Mouse (Mus musculus): ENCODE results near the gene Gab2.
"Not testable (repeated sequence)": the region's sequence is repeated elsewhere in the genome, so short reads cannot be mapped to it uniquely, and the experiment has no call there.

Gab2 gene

GRCm38 (mm10) chr7:97136453-97136852 lies 55.1 kb downstream of the Gab2 start:
- DNase-seq (ENCODE audit: low read depth), result no peak

GRCm38 (mm10) chr7:97151082-97151813 lies 69.9 kb downstream of the Gab2 start:
- no peak for DNase-seq (ENCODE audit: low read depth)

GRCm38 (mm10) chr7:97154756-97155487 lies 73.5 kb downstream of the Gab2 start:
- DNase-seq (ENCODE audit: low read depth), result no peak

GRCm38 (mm10) chr7:97164261-97164660 lies 82.9 kb downstream of the Gab2 start:
- no peak for DNase-seq (ENCODE audit: low read depth)

DNA sequence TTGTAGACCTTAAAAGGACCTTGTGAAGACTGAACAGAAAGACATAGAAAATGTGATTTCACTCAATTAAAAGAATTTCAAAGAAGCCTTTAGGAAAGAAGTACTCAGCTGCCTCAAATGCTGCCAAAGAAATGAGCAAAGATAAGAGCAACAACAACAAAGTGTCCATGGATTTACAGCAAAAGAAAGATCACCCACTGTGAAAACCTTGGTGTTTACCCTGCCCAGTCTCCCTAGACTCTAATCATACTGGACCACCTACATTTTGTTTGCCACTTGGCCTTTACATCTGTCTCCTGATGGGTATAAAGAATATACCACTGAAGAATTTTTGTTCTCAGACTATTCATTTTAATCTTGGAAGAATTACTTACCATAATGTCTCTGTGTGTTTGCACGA lies 89.7 kb downstream of the Gab2 start:
- no peak for DNase-seq (ENCODE audit: low read depth)

DNA sequence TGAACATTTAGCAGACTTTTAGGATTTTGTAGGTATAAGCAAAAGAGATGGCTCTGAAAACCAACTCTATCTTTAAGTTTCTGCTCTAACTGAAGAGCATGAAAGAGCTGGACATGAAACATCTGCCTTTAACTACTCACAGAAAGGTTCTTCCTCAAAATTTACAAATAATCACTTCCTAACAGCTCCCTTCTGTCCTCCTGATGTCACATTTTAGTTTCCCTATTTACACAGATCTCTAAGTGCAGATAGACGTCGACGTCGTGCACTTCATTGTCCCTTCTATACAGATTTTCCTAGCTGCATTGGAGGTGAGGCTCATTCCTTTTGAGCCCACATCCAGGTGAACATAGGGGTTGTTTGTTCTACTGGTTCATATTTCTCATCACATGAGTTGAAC lies 90.3 kb downstream of the Gab2 start:
- no peak for DNase-seq (ENCODE audit: low read depth)

GRCm38 (mm10) chr7:97172126-97172525 lies 90.7 kb downstream of the Gab2 start:
- no peak for DNase-seq (ENCODE audit: low read depth)

DNA sequence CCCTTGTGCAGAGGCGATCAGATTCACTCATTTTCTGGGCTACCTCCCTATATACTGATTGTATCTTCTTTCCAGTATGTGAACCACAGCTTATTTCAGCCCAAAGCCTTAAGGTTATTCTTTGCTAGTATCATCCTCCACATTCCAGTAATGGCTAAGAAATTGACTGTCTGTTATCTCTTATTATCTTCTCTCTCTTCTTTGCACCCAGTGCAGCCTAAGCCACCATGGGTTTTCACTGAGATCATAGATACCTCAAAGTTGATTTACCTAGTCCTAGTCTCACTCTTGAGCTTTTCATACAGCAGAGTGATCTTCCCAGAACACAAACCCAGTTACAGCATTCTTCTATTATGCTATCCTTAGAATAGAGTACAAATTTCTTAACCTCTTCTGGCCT lies 100.5 kb downstream of the Gab2 start:
- DNase-seq (ENCODE audit: low read depth), result no peak

- no peak for DNase-seq (ENCODE audit: low read depth)
Measured at GRCm38 (mm10) chr7:97183426-97183825, 102.0 kb downstream of the Gab2 start.

DNA sequence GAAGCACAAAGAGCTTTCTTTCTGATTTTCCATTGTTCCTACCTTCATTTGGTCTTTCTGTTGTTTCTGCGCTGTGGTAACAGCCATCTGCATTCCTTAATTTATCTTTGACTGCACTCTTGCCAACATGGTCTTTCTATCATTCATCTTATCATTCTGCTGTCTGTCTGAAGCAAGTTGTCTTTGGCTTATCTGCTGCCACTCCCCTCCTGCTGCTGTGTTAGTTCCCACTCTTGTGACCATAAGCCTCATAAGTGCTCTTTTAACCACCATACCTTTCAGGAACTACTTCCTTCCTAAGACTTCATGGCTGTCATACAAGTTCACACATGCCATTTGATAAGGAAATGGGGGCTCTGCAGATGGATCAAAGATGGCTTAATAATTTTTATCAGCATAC lies 102.6 kb downstream of the Gab2 start:
- DNase-seq (ENCODE audit: low read depth), result no peak

GRCm38 (mm10) chr7:97187387-97188081 lies 106.1 kb downstream of the Gab2 start:
- DNase-seq (ENCODE audit: low read depth), result no peak

GRCm38 (mm10) chr7:97189116-97189515 lies 107.7 kb downstream of the Gab2 start:
- no peak for DNase-seq (ENCODE audit: low read depth)

GRCm38 (mm10) chr7:97203907-97204306 lies 122.5 kb downstream of the Gab2 start:
- no peak for DNase-seq (ENCODE audit: low read depth)

GRCm38 (mm10) chr7:97208811-97209549 lies 127.6 kb downstream of the Gab2 start:
- no peak for DNase-seq (ENCODE audit: low read depth)

- no peak for DNase-seq (ENCODE audit: low read depth)
Measured at GRCm38 (mm10) chr7:97210064-97210685, 128.8 kb downstream of the Gab2 start.

GRCm38 (mm10) chr7:97211117-97211516 lies 129.7 kb downstream of the Gab2 start:
- DNase-seq (ENCODE audit: low read depth), result no peak

GRCm38 (mm10) chr7:97223836-97224235 lies 142.4 kb downstream of the Gab2 start:
- DNase-seq (ENCODE audit: low read depth), result no peak

GRCm38 (mm10) chr7:97245261-97245949 lies 164.0 kb downstream of the Gab2 start:
- DNase-seq (ENCODE audit: low read depth), result no peak

DNA sequence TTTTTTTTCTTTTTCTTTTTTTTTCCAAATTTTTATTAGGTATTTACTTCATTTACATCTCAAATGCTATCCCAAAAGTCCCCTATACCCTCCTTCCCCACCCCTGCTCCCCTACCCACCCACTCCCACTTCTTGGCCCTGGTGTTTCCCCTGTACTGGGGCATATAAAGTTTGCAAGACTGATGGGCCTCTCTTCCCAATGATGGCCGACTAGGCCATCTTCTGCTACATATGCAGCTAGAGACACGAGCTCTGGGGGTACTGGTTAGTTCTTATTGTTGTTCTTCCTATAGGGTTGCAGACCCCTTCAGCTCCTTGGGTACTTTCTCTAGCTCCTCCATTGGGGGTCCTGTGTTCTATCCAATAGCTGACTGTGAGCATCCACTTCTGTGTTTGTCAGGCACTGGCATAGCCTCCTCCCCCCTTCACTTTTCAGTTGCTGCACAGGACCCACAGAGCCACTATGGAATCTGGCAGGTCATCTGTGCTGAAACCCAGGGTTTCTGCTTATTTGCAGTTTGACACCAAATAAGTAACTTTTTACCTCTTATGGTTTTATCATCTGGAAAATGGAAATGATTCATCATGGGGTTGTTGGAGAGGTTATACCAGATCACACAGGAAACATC lies 164.7 kb downstream of the Gab2 start:
- not testable (repeated sequence) for DNase-seq (ENCODE audit: low read depth)

- DNase-seq (ENCODE audit: low read depth), result no peak
Measured at GRCm38 (mm10) chr7:97247661-97248060, 166.3 kb downstream of the Gab2 start.

- no peak for DNase-seq (ENCODE audit: low read depth)
Measured at GRCm38 (mm10) chr7:97248136-97248535, 166.8 kb downstream of the Gab2 start.

Measured in fibroblast of lung, adult 2 months (primary cell).